Mouse (Mus musculus) CH12.LX (cell line): Measurements from ENCODE around the gene Jsrp1. TPM values are rescaled to one million over a fixed set of nuclear protein-coding genes. Genes with fewer than 3 reads are reported as not detected.

ENCODE experiments used
- DNase-seq: peaks from one replicate; pipeline ENCODE4 v3.0.0-alpha.2; 2013; ENCODE audit errors: extremely low read depth
- H3K27ac ChIP-seq: 2 replicates; pipeline ENCODE4 v1.5.1; 2012; ENCODE audit warnings: low read depth, mild to moderate bottlenecking, control low read depth, moderate library complexity; ENCODE audit not compliant: insufficient read depth
- H3K27me3 ChIP-seq: replicated peaks from 2 replicates; pipeline ENCODE3; 2012; ENCODE audit warnings: inconsistent platforms
- H3K36me3 ChIP-seq, 2 experiments: replicated peaks in 1 of 2; 2 replicates each; pipeline versions ENCODE3 to v1.6.1; 2012; ENCODE audit warnings: inconsistent platforms in 1 of 2, low read length in 1 of 2, mild to moderate bottlenecking in 1 of 2, mixed read lengths in 1 of 2, moderate library complexity in 1 of 2; ENCODE audit not compliant: control insufficient read depth in 1 of 2, insufficient read depth in 1 of 2
- H3K4me1 ChIP-seq, 2 experiments: 2 replicates each; pipeline ENCODE4 v1.6.1; 2012; ENCODE audit warnings: inconsistent platforms in 1 of 2, moderate library complexity in 1 of 2; ENCODE audit not compliant: insufficient read depth in 2 of 2, control insufficient read depth in 1 of 2
- H3K4me2 ChIP-seq: 2 replicates; pipeline ENCODE4 v1.6.1; 2012; ENCODE audit warnings: low read depth, mild to moderate bottlenecking, control low read depth; ENCODE audit not compliant: poor library complexity, insufficient read depth, severe bottlenecking
- H3K4me3 ChIP-seq, 3 experiments: fragments of 150-350 bp in 1 of 3; sonication (generic) in 1 of 3; replicated peaks in 1 of 3; 2 replicates each; pipeline versions ENCODE3 to v1.5.1; 2011 to 2012; ENCODE audit warnings: low read depth in 2 of 3, low read length in 2 of 3, mild to moderate bottlenecking in 2 of 3, moderate library complexity in 2 of 3, control low read depth in 1 of 3, improper control_type of control experiment in 1 of 3, inconsistent platforms in 1 of 3, mixed read lengths in 1 of 3; ENCODE audit not compliant: poor library complexity in 1 of 3
- H3K79me2 ChIP-seq: replicated peaks from 2 replicates; pipeline ENCODE4 v1.6.1; 2012; ENCODE audit warnings: mild to moderate bottlenecking, moderate library complexity; ENCODE audit not compliant: control insufficient read depth, poor library complexity, insufficient read depth, severe bottlenecking; ENCODE audit errors: extremely low read depth
- H3K9ac ChIP-seq: 2 replicates; pipeline ENCODE4 v1.6.1; 2012; ENCODE audit warnings: low read depth, mild to moderate bottlenecking, control low read depth, moderate library complexity; ENCODE audit not compliant: insufficient read depth
- H3K9me3 ChIP-seq: replicated peaks from 2 replicates; pipeline ENCODE3; 2012; ENCODE audit warnings: low read length, inconsistent platforms, mixed read lengths
- BHLHE40 ChIP-seq: IDR thresholded peaks from 2 replicates; pipeline ENCODE4 v1.6.1; 2011; ENCODE audit warnings: mild to moderate bottlenecking, low read depth, low read length, improper control_type of control experiment
- CHD1 ChIP-seq: IDR thresholded peaks from 2 replicates; pipeline ENCODE4 v1.6.1; 2012; ENCODE audit warnings: low read depth, low read length, improper control_type of control experiment, inconsistent platforms
- CHD2 ChIP-seq: IDR thresholded peaks from 2 replicates; pipeline ENCODE4 v1.6.1; 2011; ENCODE audit warnings: low read length, improper control_type of control experiment
- CTCF ChIP-seq, 2 experiments: IDR thresholded peaks in 1 of 2; conservative IDR thresholded peaks in 1 of 2; 2 replicates each; pipeline ENCODE4 v1.5.1; 2011 to 2012; ENCODE audit warnings: low read depth in 2 of 2, low read length in 2 of 2, improper control_type of control experiment in 1 of 2, inconsistent platforms in 1 of 2, mild to moderate bottlenecking in 1 of 2, moderate library complexity in 1 of 2
- E2F4 ChIP-seq: IDR thresholded peaks from 2 replicates; pipeline ENCODE4 v1.6.1; 2011; ENCODE audit warnings: low read depth, low read length, improper control_type of control experiment; ENCODE audit not compliant: insufficient replicate concordance
- ELF1 ChIP-seq: IDR thresholded peaks from 2 replicates; pipeline ENCODE4 v1.6.1; 2014; ENCODE audit warnings: low read depth, mild to moderate bottlenecking, inconsistent platforms, low read length, improper control_type of control experiment
- EP300 ChIP-seq: IDR thresholded peaks from 2 replicates; pipeline ENCODE4 v1.6.1; 2011; ENCODE audit warnings: low read length, improper control_type of control experiment
- ETS1 ChIP-seq: conservative IDR thresholded peaks from 2 replicates; pipeline ENCODE4 v1.6.1; 2012; ENCODE audit warnings: low read depth, mild to moderate bottlenecking, inconsistent platforms, low read length, improper control_type of control experiment, moderate library complexity
- GABPA ChIP-seq: IDR thresholded peaks from 2 replicates; pipeline ENCODE4 v1.6.1; 2012; ENCODE audit warnings: low read depth, low read length, improper control_type of control experiment, inconsistent platforms; ENCODE audit not compliant: insufficient replicate concordance
- HCFC1 ChIP-seq: IDR thresholded peaks from 2 replicates; pipeline ENCODE4 v1.6.1; 2012; ENCODE audit warnings: low read depth, mild to moderate bottlenecking, inconsistent platforms, low read length, improper control_type of control experiment
- IRF4 ChIP-seq: IDR thresholded peaks from 2 replicates; pipeline ENCODE4 v1.6.1; 2014; ENCODE audit warnings: low read depth, mild to moderate bottlenecking, inconsistent platforms, low read length, improper control_type of control experiment
- JUN ChIP-seq: IDR thresholded peaks from 2 replicates; pipeline ENCODE4 v1.6.1; 2011; ENCODE audit warnings: low read depth, mild to moderate bottlenecking, low read length, improper control_type of control experiment, moderate library complexity; ENCODE audit not compliant: insufficient read depth
- JUND ChIP-seq: conservative IDR thresholded peaks from 2 replicates; pipeline ENCODE4 v1.6.1; 2011; ENCODE audit warnings: low read depth, low read length, improper control_type of control experiment
- KAT2A ChIP-seq: IDR thresholded peaks from 2 replicates; pipeline ENCODE4 v1.6.1; 2012; ENCODE audit warnings: low read length, improper control_type of control experiment, inconsistent platforms; ENCODE audit not compliant: insufficient replicate concordance
- MAFK ChIP-seq: IDR thresholded peaks from 2 replicates; pipeline ENCODE4 v1.6.1; 2011; ENCODE audit warnings: low read length, improper control_type of control experiment; ENCODE audit not compliant: insufficient replicate concordance
- MAX ChIP-seq: IDR thresholded peaks from 2 replicates; pipeline ENCODE4 v1.6.1; 2011; ENCODE audit warnings: low read length, improper control_type of control experiment
- MAZ ChIP-seq: IDR thresholded peaks from 2 replicates; pipeline ENCODE4 v1.6.1; 2012; ENCODE audit warnings: low read depth, mild to moderate bottlenecking, inconsistent platforms, low read length, improper control_type of control experiment, moderate library complexity
- MEF2A ChIP-seq: IDR thresholded peaks from 2 replicates; pipeline ENCODE4 v1.6.1; 2014; ENCODE audit warnings: low read depth, mild to moderate bottlenecking, inconsistent platforms, low read length, improper control_type of control experiment, borderline replicate concordance
- MXI1 ChIP-seq: IDR thresholded peaks from 2 replicates; pipeline ENCODE4 v1.6.1; 2011; ENCODE audit warnings: mild to moderate bottlenecking, low read depth, low read length, improper control_type of control experiment
- MYC ChIP-seq: IDR thresholded peaks from 2 replicates; pipeline ENCODE4 v1.6.1; 2011; ENCODE audit warnings: low read depth, mild to moderate bottlenecking, improper control_type of control experiment, low read length
- NELFE ChIP-seq: IDR thresholded peaks from 2 replicates; pipeline ENCODE4 v1.6.1; 2011; ENCODE audit warnings: low read depth, low read length, improper control_type of control experiment
- NRF1 ChIP-seq: IDR thresholded peaks from 2 replicates; pipeline ENCODE4 v1.6.1; 2014; ENCODE audit warnings: low read depth, mild to moderate bottlenecking, inconsistent platforms, low read length, improper control_type of control experiment, moderate library complexity
- PAX5 ChIP-seq: IDR thresholded peaks from 2 replicates; pipeline ENCODE4 v1.6.1; 2012; ENCODE audit warnings: low read length, inconsistent platforms, mixed read lengths
- POLR2A ChIP-seq: IDR thresholded peaks from 2 replicates; pipeline ENCODE4 v1.6.1; 2011; ENCODE audit warnings: low read depth, mild to moderate bottlenecking, improper control_type of control experiment, low read length
- POLR2AphosphoS2 ChIP-seq: IDR thresholded peaks from 2 replicates; pipeline ENCODE4 v1.6.1; 2011; ENCODE audit warnings: low read depth, low read length, improper control_type of control experiment
- RAD21 ChIP-seq: IDR thresholded peaks from 2 replicates; pipeline ENCODE4 v1.6.1; 2011; ENCODE audit warnings: low read depth, mild to moderate bottlenecking, low read length, improper control_type of control experiment, moderate library complexity
- RCOR1 ChIP-seq: conservative IDR thresholded peaks from 2 replicates; pipeline ENCODE4 v1.6.1; 2012; ENCODE audit warnings: low read depth, mild to moderate bottlenecking, inconsistent platforms, low read length, improper control_type of control experiment
- SIN3A ChIP-seq: IDR thresholded peaks from 2 replicates; pipeline ENCODE4 v1.6.1; 2012; ENCODE audit warnings: low read length, improper control_type of control experiment, inconsistent platforms
- SMC3 ChIP-seq: IDR thresholded peaks from 2 replicates; pipeline ENCODE4 v1.6.1; 2011; ENCODE audit warnings: low read depth, low read length, improper control_type of control experiment
- TBP ChIP-seq: conservative IDR thresholded peaks from 2 replicates; pipeline ENCODE4 v1.6.1; 2011; ENCODE audit warnings: low read depth, low read length, improper control_type of control experiment
- TCF12 ChIP-seq: IDR thresholded peaks from 2 replicates; pipeline ENCODE4 v1.6.1; 2014; ENCODE audit warnings: low read depth, mild to moderate bottlenecking, inconsistent platforms, low read length, improper control_type of control experiment
- UBTF ChIP-seq: IDR thresholded peaks from 2 replicates; pipeline ENCODE4 v1.6.1; 2012; ENCODE audit warnings: low read depth, mild to moderate bottlenecking, inconsistent platforms, low read length, improper control_type of control experiment, moderate library complexity
- USF1 ChIP-seq: IDR thresholded peaks from 2 replicates; pipeline ENCODE4 v1.6.1; 2014; ENCODE audit warnings: low read depth, mild to moderate bottlenecking, inconsistent platforms, low read length, improper control_type of control experiment
- USF2 ChIP-seq: conservative IDR thresholded peaks from 2 replicates; pipeline ENCODE4 v1.6.1; 2011; ENCODE audit warnings: low read depth, low read length, improper control_type of control experiment
- ZC3H11A ChIP-seq: IDR thresholded peaks from 2 replicates; pipeline ENCODE4 v1.6.1; 2012; ENCODE audit warnings: low read depth, mild to moderate bottlenecking, inconsistent platforms, low read length, improper control_type of control experiment
- ZKSCAN1 ChIP-seq: IDR thresholded peaks from 2 replicates; pipeline ENCODE4 v1.6.1; 2012; ENCODE audit warnings: low read depth, inconsistent platforms, low read length, improper control_type of control experiment, borderline replicate concordance
- ZMIZ1 ChIP-seq: IDR thresholded peaks from 2 replicates; pipeline ENCODE4 v1.6.1; 2012; ENCODE audit warnings: low read depth, mild to moderate bottlenecking, inconsistent platforms, low read length, improper control_type of control experiment
- ZNF384 ChIP-seq: IDR thresholded peaks from 2 replicates; pipeline ENCODE4 v1.6.1; 2012; ENCODE audit warnings: low read depth, low read length, improper control_type of control experiment, inconsistent platforms
- dilution Hi-C: fragments of 300-500 bp; cut with MboI; formaldehyde crosslinking; loops from 2 replicates; pipeline ENCODE4 v1.14.3; 2020; ENCODE audit warnings: low sequenced_read_pairs; ENCODE audit not compliant: extremely low pct_unique_long_range_greater_than_20kb, extremely low pct_ligation_motif_present
- in situ Hi-C: fragments of 300-500 bp; cut with MboI; formaldehyde crosslinking; loops from 3 replicates; pipeline ENCODE4 v1.14.3; 2019; ENCODE audit warnings: low sequenced_read_pairs, low pct_ligation_motif_present, low pct_unique_long_range_greater_than_20kb, mixed read lengths
- polyA plus RNA-seq: library from polyadenylated mRNA; unstranded; fragments of >175 nt; gene quantifications from 2 replicates; pipeline ENCODE4 v1.2.1, GENCODE M21; 2012; ENCODE audit warnings: low read depth; ENCODE audit not compliant: insufficient read length
- total RNA-seq, 2 experiments: library from RNA; depleted of rRNA; stranded (reverse); fragments of 300-350 nt in 1 of 2; fragments of >200 nt in 1 of 2; gene quantifications; 2 replicates each; pipeline ENCODE4 v1.2.3; 2012 to 2014

The Jsrp1 gene
- total and polyA plus RNA-seq, 3 experiments: 0.35 to 1.1 (median 0.72) TPM

DNA sequence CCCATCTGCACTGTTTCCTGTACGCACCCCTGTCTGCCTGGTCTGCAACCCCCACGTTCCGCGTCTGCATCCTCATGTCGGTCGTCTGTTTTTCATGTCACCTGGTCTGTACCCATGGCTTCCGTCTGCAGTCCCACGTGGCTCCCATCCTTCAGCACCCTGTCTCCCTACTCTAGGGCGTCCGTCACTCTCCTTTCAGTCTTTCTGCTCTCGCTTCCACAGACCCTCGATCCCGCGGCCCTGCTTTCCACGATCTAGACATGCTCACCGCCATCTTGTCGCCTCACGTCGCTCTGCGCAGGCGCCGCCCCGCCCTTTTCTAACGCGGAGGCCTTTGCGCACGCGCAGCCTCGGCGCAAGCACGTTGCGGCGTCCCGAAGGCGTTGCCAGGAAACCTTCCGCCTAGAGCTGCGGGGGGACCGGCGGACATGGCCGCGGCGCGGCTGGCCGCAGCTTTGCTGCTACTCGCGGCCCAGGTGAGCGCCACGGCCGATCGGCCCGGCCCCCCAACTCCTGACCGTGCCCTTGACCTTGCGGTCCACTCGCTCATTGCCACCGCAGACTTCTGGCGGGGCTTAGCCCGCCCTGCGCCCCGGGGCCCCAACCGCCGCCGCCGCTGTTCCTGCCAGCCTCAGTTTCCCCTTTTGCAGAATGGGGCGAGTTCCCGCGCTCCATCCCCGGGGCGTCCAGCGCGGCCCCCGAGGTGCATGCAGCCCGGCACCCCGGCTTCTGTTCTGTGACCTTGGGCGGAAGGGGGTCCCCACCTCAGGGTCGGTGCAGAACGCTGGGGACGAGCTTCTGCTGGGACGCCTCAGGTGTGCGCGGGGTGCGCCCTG is 41.8 kb upstream of the Jsrp1 start, which contains the start of the genes Lsm7 and Sppl2b:
TSS of gene Lsm7 (minus strand) at position 297 of the 836 bp plus-strand sequence.
TSS of gene Sppl2b (plus strand) at position 363 of the 836 bp plus-strand sequence.
- Histone ChIP-seq H3K4me1 (peaks cover 10 to 34% of the 10 kb centered on the region in 2 experiments), H3K27me3 (no peaks in the 10 kb centered on the region), H3K79me2 (peaks cover 16% of the 10 kb centered on the region), H3K9me3 (no peaks in the 10 kb centered on the region), H3K4me2 (peak within 1 kb of the TSS; percentile 79), H3K9ac (peak within 1 kb of the TSS; percentile 81), H3K36me3 (peaks cover 22 to 55% of the 10 kb centered on the region in 2 experiments), H3K27ac (peak within 1 kb of the TSS; percentile 19; the same call in 1 of the 2 replicates), H3K4me3 (peak within 1 kb of the TSS; percentile 85 to 99 (median 90))
- dilution Hi-C loops: no loop called here
- TF ChIP-seq SMC3: no peak
- no peak for TF ChIP-seq ZC3H11A
- TF ChIP-seq MAFK: no peak
- TF ChIP-seq E2F4: no peak
- TF ChIP-seq CTCF (conservative IDR thresholded peaks at IDR 0.05 in 1 of 2, IDR thresholded peaks at IDR 0.05 in 1 of 2; ENCODE audit: low read depth in 2 of 2, low read length in 2 of 2): no peak
- TF ChIP-seq NELFE: peak; percentile 94
- TF ChIP-seq IRF4: no peak
- TF ChIP-seq MXI1: peak; percentile 96
- TF ChIP-seq EP300: no peak
- TF ChIP-seq CHD1: no peak
- no peak for TF ChIP-seq UBTF
- TF ChIP-seq USF2: no peak
- TF ChIP-seq MAX: peak; percentile 91
- TF ChIP-seq CHD2: no peak
- TF ChIP-seq HCFC1: peak; percentile 82
- TF ChIP-seq ZKSCAN1: no peak
- TF ChIP-seq JUN: no peak
- TF ChIP-seq ZNF384: no peak
- no peak for TF ChIP-seq RAD21
- 0 out of 2 replicates have a peak, but pooled peaks have one; percentile 48 for TF ChIP-seq RCOR1
- peak; percentile 89 for TF ChIP-seq ZMIZ1
- peak; percentile 75; the same call in 1 of the 2 replicates for TF ChIP-seq ELF1
- no peak for TF ChIP-seq ETS1
- TF ChIP-seq JUND: no peak
- no peak for TF ChIP-seq GABPA
- peak; percentile 96 for TF ChIP-seq SIN3A
- TF ChIP-seq POLR2A: peak; percentile 86
- TF ChIP-seq MEF2A: no peak
- TF ChIP-seq MYC: peak; percentile 91; the same call in 1 of the 2 replicates
- TF ChIP-seq MAZ: no peak
- no peak for TF ChIP-seq PAX5
- 0 out of 2 replicates have a peak, but pooled peaks have one; percentile 53 for TF ChIP-seq KAT2A
- peak; percentile 75; the same call in 1 of the 2 replicates for TF ChIP-seq POLR2AphosphoS2
- no peak for TF ChIP-seq USF1
- 0 out of 2 replicates have a peak, but pooled peaks have one; percentile 60 for TF ChIP-seq TBP
- TF ChIP-seq BHLHE40: 0 out of 2 replicates have a peak, but pooled peaks have one; percentile 15
- TF ChIP-seq NRF1: peak; percentile 100
- peak; percentile 85 for TF ChIP-seq TCF12
- in situ Hi-C loops: loop anchor here (5.0 kb wide), 1 partner anchor 33 kb away; no protein-coding TSS in a partner anchor
- peak; percentile 93 for DNase-seq
